Mouse (Mus musculus) forebrain, embryonic 11.5 days (tissue): Measurements from ENCODE around the gene Dbndd2. TPM values are rescaled to one million over a fixed set of nuclear protein-coding genes. Genes with fewer than 3 reads are reported as not detected.

Experiments used
- polyA plus RNA-seq: library from polyadenylated mRNA; unstranded; fragments of >200 nt; fragmentation: Nextera tagmentation; extraction: Ambion mirVana; gene quantifications from 2 replicates; pipeline ENCODE4 v1.2.1, GENCODE M21; 2014

Dbndd2 gene
- polyA plus RNA-seq, 1 experiment from 2014 or later = 3.4 TPM

Other genes starting within 250 kb of the Dbndd2 start
- not detected in 2 replicates for gene Svs2, start 247.6 kb upstream of the Dbndd2 start, polyA plus RNA-seq
- not detected in 2 replicates for gene Svs3b, start 229.5 kb upstream of the Dbndd2 start, polyA plus RNA-seq
- not detected in 2 replicates for gene Svs4, start 207.6 kb upstream of the Dbndd2 start, polyA plus RNA-seq
- not detected in 2 replicates for gene Svs3a, start 196.8 kb upstream of the Dbndd2 start, polyA plus RNA-seq
- not detected in 2 replicates for gene Svs6, start 169.4 kb upstream of the Dbndd2 start, polyA plus RNA-seq
- not detected in 2 replicates for gene Svs5, start 153.4 kb upstream of the Dbndd2 start, polyA plus RNA-seq
- gene Slpi, start 97.0 kb upstream of the Dbndd2 start, polyA plus RNA-seq = 0.31 and 0.32 TPM in 2 replicates
- not detected in 2 replicates for gene Rbpjl, start 83.0 kb upstream of the Dbndd2 start, polyA plus RNA-seq
- not detected in 2 replicates for gene Matn4, start 80.9 kb upstream of the Dbndd2 start, polyA plus RNA-seq
- gene Sdc4, start 42.2 kb upstream of the Dbndd2 start, polyA plus RNA-seq = 15.3 and 15.9 TPM in 2 replicates
- gene Sys1, start 29.1 kb upstream of the Dbndd2 start, polyA plus RNA-seq = 63.4 and 71.2 TPM in 2 replicates
- gene Gm20458, start 25.1 kb upstream of the Dbndd2 start, polyA plus RNA-seq = 3.2 and 7.3 TPM in 2 replicates
- not detected in 2 replicates for gene Trp53tg5, start 12.4 kb upstream of the Dbndd2 start, polyA plus RNA-seq
- gene Pigt, start 11.4 kb downstream of the Dbndd2 start, polyA plus RNA-seq = 51.3 and 60.3 TPM in 2 replicates
- gene Wfdc2, start 76.3 kb downstream of the Dbndd2 start, polyA plus RNA-seq = 35.1 and 44.4 TPM in 2 replicates
- gene Spint3, start 87.4 kb downstream of the Dbndd2 start, polyA plus RNA-seq = not detected in 2 replicates
- not detected in 2 replicates for gene Wfdc6a, start 99.3 kb downstream of the Dbndd2 start, polyA plus RNA-seq
- not detected in 2 replicates for gene Eppin, start 107.5 kb downstream of the Dbndd2 start, polyA plus RNA-seq
- not detected in 2 replicates for gene Wfdc6b, start 127.4 kb downstream of the Dbndd2 start, polyA plus RNA-seq
- not detected in 2 replicates for gene Wfdc8, start 127.5 kb downstream of the Dbndd2 start, polyA plus RNA-seq
- not detected in 2 replicates for gene Wfdc16, start 152.7 kb downstream of the Dbndd2 start, polyA plus RNA-seq
- not detected in 2 replicates for gene Wfdc10, start 169.9 kb downstream of the Dbndd2 start, polyA plus RNA-seq
- not detected in 2 replicates for gene Wfdc9, start 170.5 kb downstream of the Dbndd2 start, polyA plus RNA-seq
- not detected in 2 replicates for gene Wfdc11, start 188.0 kb downstream of the Dbndd2 start, polyA plus RNA-seq
- gene Wfdc13, start 199.0 kb downstream of the Dbndd2 start, polyA plus RNA-seq = not detected in 2 replicates
- not detected in 2 replicates for gene Spint4, start 212.4 kb downstream of the Dbndd2 start, polyA plus RNA-seq
- not detected in 2 replicates for gene Spint5, start 229.2 kb downstream of the Dbndd2 start, polyA plus RNA-seq